Mouse (Mus musculus) embryonic facial prominence, embryonic 14.5 days (tissue): ENCODE results near the gene Znrf1. TPM values are rescaled to one million over a fixed set of nuclear protein-coding genes. Genes with fewer than 3 reads are reported as not detected.
"Not testable (repeated sequence)": the region's sequence is repeated elsewhere in the genome, so short reads cannot be mapped to it uniquely, and the experiment has no call there.

Experiments used
- ATAC-seq: fragments of 200-750 bp; cut with Nextera tagmentation; 2 replicates; pipeline ENCODE4 v1.8.0; 2017; ENCODE audit warnings: low read depth, moderate number of reproducible peaks, moderate TSS enrichment
- DNase-seq: peaks from one replicate; pipeline ENCODE4 v3.0.0-alpha.2; 2015; ENCODE audit warnings: low spot score
- H3K27ac ChIP-seq: fragments of 300-500 bp; sonication (generic); replicated peaks from 2 replicates; pipeline ENCODE4 v1.5.1; 2014; ENCODE audit warnings: low read depth, mild to moderate bottlenecking, low read length, moderate library complexity
- H3K27me3 ChIP-seq: fragments of 300-500 bp; sonication (generic); replicated peaks from 2 replicates; pipeline ENCODE4 v1.6.1; 2014; ENCODE audit warnings: low read length; ENCODE audit not compliant: control insufficient read depth, insufficient read depth
- H3K36me3 ChIP-seq: fragments of 300-500 bp; sonication (generic); 2 replicates; pipeline ENCODE4 v1.6.1; 2014; ENCODE audit warnings: low read length, mixed read lengths; ENCODE audit not compliant: control insufficient read depth, insufficient read depth
- H3K4me1 ChIP-seq: fragments of 300-500 bp; sonication (generic); 2 replicates; pipeline ENCODE4 v1.6.1; 2014; ENCODE audit warnings: antibody characterized with exemption, low read length; ENCODE audit not compliant: control insufficient read depth, insufficient read depth
- H3K4me2 ChIP-seq: fragments of 300-500 bp; sonication (generic); 2 replicates; pipeline ENCODE4 v1.6.1; 2014; ENCODE audit warnings: low read depth, mild to moderate bottlenecking, low read length, moderate library complexity, mixed read lengths
- H3K4me3 ChIP-seq: fragments of 300-500 bp; sonication (generic); 2 replicates; pipeline ENCODE4 v1.5.1; 2014; ENCODE audit warnings: low read depth, mild to moderate bottlenecking, low read length
- H3K9ac ChIP-seq: fragments of 300-500 bp; sonication (generic); 2 replicates; pipeline ENCODE4 v1.6.1; 2014; ENCODE audit warnings: low read depth, mild to moderate bottlenecking, low read length, moderate library complexity, mixed read lengths
- H3K9me3 ChIP-seq: fragments of 300-500 bp; sonication (generic); 2 replicates; pipeline ENCODE4 v1.6.1; 2016; ENCODE audit warnings: low read length; ENCODE audit not compliant: control insufficient read depth
- WGBS: fragments of 180-500 bp; shearing (Covaris S2); extraction: QIAGEN DNeasy Blood & Tissue Kit; methylation state at CpG from one replicate; pipeline ENCODE4 v1.1.7; 2014; 5-methylcytosine and 5-hydroxymethylcytosine counted together
- polyA plus RNA-seq: library from polyadenylated mRNA; unstranded; fragments of >200 nt; fragmentation: Nextera tagmentation; extraction: Ambion mirVana; gene quantifications from 2 replicates; pipeline ENCODE4 v1.2.1, GENCODE M21; 2014

Znrf1 gene
- polyA plus RNA-seq, 1 experiment from 2014 or later, result 35.6 TPM

- Histone ChIP-seq H3K27me3 (no peaks in the 10 kb centered on the region), H3K36me3 (no peaks in the 10 kb centered on the region), H3K27ac (peak overlapping the region; percentile 95), H3K4me2 (peak overlapping the region; percentile 59), H3K4me1 (0 out of 2 replicates have a peak, but pooled peaks cover 3% of the 10 kb centered on the region), H3K4me3 (peak overlapping the region; percentile 81), H3K9me3 (no peaks in the 10 kb centered on the region), H3K9ac (peak overlapping the region; percentile 95)
- ATAC-seq (peak; percentile 42), DNase-seq (no peak)
- WGBS, result 11% methylated on average over 5 of the region's 5 CpGs
Measured at GRCm38 (mm10) chr8:111642939-111643263, 107.0 kb downstream of the Znrf1 start.

GRCm38 (mm10) chr8:111643264-111644141, 107.6 kb downstream of the Znrf1 start, which contains the start of gene Zfp1:
Zfp1 (plus strand) TSS chr8:111643401.
- H3K4me3 ChIP-seq, result peak within 1 kb of the TSS; percentile 81
- H3K9me3 ChIP-seq, result no peaks in the 10 kb centered on the region
- no peaks in the 10 kb centered on the region for H3K27me3 ChIP-seq
- H3K9ac ChIP-seq, result peak within 1 kb of the TSS; percentile 95
- DNase-seq (peak; percentile 99), ATAC-seq (peak; percentile 98)
- H3K36me3 ChIP-seq, result no peaks in the 10 kb centered on the region
- WGBS, result under 1% methylated on average over 35 of the region's 75 CpGs
- H3K4me2 ChIP-seq, result peak within 1 kb of the TSS; percentile 59
- H3K4me1 ChIP-seq, result peaks cover 8% of the 10 kb centered on the region; the same call in 1 of the 2 replicates
- H3K27ac ChIP-seq, result peak within 1 kb of the TSS; percentile 95

GRCm38 (mm10) chr8:111644286-111645051, 108.6 kb downstream of the Znrf1 start:
- WGBS, result 65% methylated on average over 12 of the region's 12 CpGs
- ATAC-seq, H3K9ac ChIP-seq, H3K36me3 ChIP-seq, H3K27me3 ChIP-seq, H3K9me3 ChIP-seq, DNase-seq: not testable (repeated sequence)
- peaks cover 10% of the 10 kb centered on the region; the same call in 1 of the 2 replicates for H3K4me1 ChIP-seq
- H3K4me2 ChIP-seq, result peak overlapping the region; percentile 59
- peak overlapping the region; percentile 95 for H3K27ac ChIP-seq
- H3K4me3 ChIP-seq, result peak overlapping the region; percentile 81

- Histone ChIP-seq H3K4me3 (no peak overlapping the region), H3K9ac (no peak overlapping the region)
- 97% methylated on average over 8 of the region's 8 CpGs for WGBS
Measured at GRCm38 (mm10) chr8:111645715-111646114, 109.8 kb downstream of the Znrf1 start.

GRCm38 (mm10) chr8:111648834-111649233, 112.9 kb downstream of the Znrf1 start:
- no peaks in the 10 kb centered on the region for H3K27me3 ChIP-seq
- no peak overlapping the region for H3K4me3 ChIP-seq
- no peaks in the 10 kb centered on the region for H3K36me3 ChIP-seq
- no peak overlapping the region for H3K4me2 ChIP-seq
- ATAC-seq (no peak), DNase-seq (no peak)
- H3K4me1 ChIP-seq, result peaks cover 8% of the 10 kb centered on the region; the same call in 1 of the 2 replicates
- 44% methylated on average over 2 of the region's 2 CpGs for WGBS
- H3K9ac ChIP-seq, result no peak overlapping the region
- H3K27ac ChIP-seq, result no peak overlapping the region
- H3K9me3 ChIP-seq, result no peaks in the 10 kb centered on the region

More at GRCm38 (mm10) chr8:111645715-111646114, 109.8 kb downstream of the Znrf1 start:
- no peaks in the 10 kb centered on the region for H3K27me3 ChIP-seq
- H3K27ac ChIP-seq, result no peak overlapping the region
- no peak overlapping the region for H3K4me2 ChIP-seq
- no peaks in the 10 kb centered on the region for H3K36me3 ChIP-seq
- no peak for ATAC-seq
- no peak for DNase-seq
- H3K9me3 ChIP-seq, result no peaks in the 10 kb centered on the region
- H3K4me1 ChIP-seq, result peaks cover 10% of the 10 kb centered on the region; the same call in 1 of the 2 replicates

- 89% methylated on average over 3 of the region's 3 CpGs for WGBS
- Histone ChIP-seq H3K9ac (no peak overlapping the region), H3K4me3 (no peak overlapping the region), H3K4me1 (peaks cover 8% of the 10 kb centered on the region; the same call in 1 of the 2 replicates), H3K27ac (no peak overlapping the region), H3K36me3 (no peaks in the 10 kb centered on the region), H3K4me2 (no peak overlapping the region), H3K9me3 (no peaks in the 10 kb centered on the region), H3K27me3 (no peaks in the 10 kb centered on the region)
- ATAC-seq, result no peak
- no peak for DNase-seq
Measured at GRCm38 (mm10) chr8:111650651-111651050, 114.8 kb downstream of the Znrf1 start.

GRCm38 (mm10) chr8:111653524-111653923, 117.6 kb downstream of the Znrf1 start:
- ATAC-seq (no peak), DNase-seq (no peak)
- H3K27me3 ChIP-seq, result no peaks in the 10 kb centered on the region
- 96% methylated on average over 2 of the region's 2 CpGs for WGBS
- H3K4me2 ChIP-seq, result no peak overlapping the region
- no peak overlapping the region for H3K9ac ChIP-seq
- no peak overlapping the region for H3K27ac ChIP-seq
- H3K4me3 ChIP-seq, result no peak overlapping the region
- H3K9me3 ChIP-seq, result no peaks in the 10 kb centered on the region
- H3K4me1 ChIP-seq, result peaks cover 2% of the 10 kb centered on the region; the same call in 1 of the 2 replicates
- H3K36me3 ChIP-seq, result no peaks in the 10 kb centered on the region

GRCm38 (mm10) chr8:111657312-111657854, 121.5 kb downstream of the Znrf1 start:
- 53% methylated on average over 1 of the region's 1 CpGs for WGBS
- no peaks in the 10 kb centered on the region for H3K9me3 ChIP-seq
- H3K4me1 ChIP-seq, result no peaks in the 10 kb centered on the region
- H3K36me3 ChIP-seq, result peaks cover 18% of the 10 kb centered on the region
- no peak for ATAC-seq
- no peaks in the 10 kb centered on the region for H3K27me3 ChIP-seq
- H3K27ac ChIP-seq, result no peak overlapping the region
- no peak overlapping the region for H3K4me3 ChIP-seq
- H3K9ac ChIP-seq, result no peak overlapping the region
- no peak overlapping the region for H3K4me2 ChIP-seq
- DNase-seq, result no peak
